Mouse (Mus musculus) spleen, postnatal 4 days (tissue): ENCODE data around the gene Kncn.

Experiments
- DNase-seq, 2 experiments: peaks; one replicate each; pipeline ENCODE4 v3.0.0; 2022; ENCODE audit warnings: low spot score in 2 of 2

The Kncn gene

DNA sequence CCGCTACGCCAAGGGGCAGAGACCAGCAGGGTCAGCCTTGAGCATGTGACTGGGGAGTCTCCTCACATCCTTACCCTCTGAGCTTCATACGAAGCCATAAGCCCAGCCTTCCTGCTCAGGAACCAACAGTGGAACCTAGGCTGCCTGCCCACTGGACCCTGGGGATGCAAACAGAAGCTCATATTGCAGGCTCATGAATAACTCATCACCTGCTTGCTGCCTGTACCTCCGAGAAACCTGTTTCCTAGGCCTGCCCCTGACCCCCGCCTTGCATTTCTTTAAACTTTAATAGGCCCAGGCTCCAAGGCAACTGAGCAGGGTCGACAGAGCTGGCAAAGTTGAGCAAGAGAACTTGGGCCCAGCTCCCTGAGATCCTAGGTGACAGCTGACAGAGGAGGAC is at the start of gene Kncn:
Gene Kncn, plus strand, starts transcription at position 379 of the 400 bp plus-strand sequence.
- DNase-seq, result no peak

DNA sequence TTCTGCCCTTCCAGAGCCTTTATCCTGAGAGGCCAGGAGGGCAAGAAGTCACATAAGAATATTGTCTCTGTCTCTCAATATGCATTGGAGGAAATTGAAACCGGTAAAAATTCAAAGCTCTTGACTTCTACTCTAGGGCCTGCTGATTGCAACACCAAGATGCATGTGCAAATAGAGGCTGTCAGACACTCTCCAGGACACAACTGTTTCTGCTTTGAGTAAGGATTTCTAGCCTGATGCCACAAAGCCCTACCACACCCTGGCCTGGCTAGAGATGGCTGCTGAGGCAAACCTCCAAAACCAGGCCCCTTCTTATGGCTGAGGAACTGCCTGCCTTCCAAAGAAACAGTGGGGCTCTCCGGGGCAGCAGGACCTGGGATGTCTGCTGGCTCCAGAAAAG is 48.6 kb upstream of the Kncn start:
- DNase-seq, result no peak

- no peak for DNase-seq
Measured at GRCm38 (mm10) chr4:115838196-115838595, 46.0 kb upstream of the Kncn start.

GRCm38 (mm10) chr4:115838696-115839641 is 45.2 kb upstream of the Kncn start, which contains the start of gene Mknk1:
Gene Mknk1, plus strand, starts transcription at chr4:115839198.
- peak; percentile 94 to 96 for DNase-seq

DNA sequence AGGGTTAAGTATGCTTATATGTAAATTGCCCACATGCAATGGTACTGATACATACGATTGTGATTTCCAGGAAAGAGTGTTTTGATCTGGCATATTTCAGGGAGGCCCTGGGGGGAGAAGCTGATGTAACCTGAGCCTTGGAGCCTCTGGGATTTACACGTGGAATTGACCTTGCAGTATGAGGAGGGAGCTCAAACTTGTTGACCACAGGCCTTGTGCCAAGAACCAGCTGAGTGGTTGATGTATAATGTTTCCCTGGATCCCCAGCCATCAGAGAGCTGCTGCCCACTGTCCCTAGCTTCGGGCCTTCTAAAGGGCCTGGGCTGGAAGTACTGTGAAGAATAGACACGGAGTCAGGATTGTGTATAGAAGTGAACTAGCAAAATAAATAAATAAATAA is 44.2 kb upstream of the Kncn start:
- no peak for DNase-seq

DNA sequence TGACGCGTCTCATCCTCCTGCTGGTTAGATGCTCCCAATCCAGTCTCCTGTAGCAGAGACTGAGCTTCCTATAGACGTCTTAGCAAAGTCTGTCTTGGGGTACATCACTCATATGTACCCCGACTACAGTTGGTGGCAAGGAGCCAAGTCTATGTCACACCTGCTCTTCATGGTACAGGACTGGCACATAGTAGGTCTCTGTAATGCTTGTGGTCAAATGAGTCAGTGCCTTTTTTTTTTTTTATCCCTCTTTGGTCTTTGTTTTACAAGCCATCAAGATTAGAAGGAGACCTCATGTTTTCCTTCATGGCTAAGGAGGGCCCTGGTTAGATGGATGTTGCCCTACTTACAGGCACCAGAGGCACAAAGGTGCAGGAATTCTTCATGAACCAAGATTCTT is 43.4 kb upstream of the Kncn start:
- no peak for DNase-seq

DNA sequence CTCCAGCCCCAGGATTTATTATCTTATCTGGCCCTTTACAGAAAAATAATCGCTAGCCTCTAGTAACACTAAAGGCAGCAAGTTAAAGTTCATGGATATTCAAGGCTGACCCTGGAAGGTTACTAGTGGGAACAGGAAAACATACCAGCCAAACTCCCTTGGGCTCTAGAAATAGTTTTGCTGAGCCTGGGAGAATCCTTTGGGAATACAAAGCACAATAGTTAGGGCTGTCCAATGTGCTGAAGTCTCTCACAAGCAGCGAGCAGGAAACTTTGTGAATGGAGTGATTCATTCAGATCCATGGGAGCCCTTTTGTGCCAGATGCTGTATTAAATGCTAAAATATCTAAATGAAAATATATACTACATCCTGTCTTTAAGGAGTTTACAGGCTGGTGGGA is 37.5 kb upstream of the Kncn start:
- no peak for DNase-seq

DNA sequence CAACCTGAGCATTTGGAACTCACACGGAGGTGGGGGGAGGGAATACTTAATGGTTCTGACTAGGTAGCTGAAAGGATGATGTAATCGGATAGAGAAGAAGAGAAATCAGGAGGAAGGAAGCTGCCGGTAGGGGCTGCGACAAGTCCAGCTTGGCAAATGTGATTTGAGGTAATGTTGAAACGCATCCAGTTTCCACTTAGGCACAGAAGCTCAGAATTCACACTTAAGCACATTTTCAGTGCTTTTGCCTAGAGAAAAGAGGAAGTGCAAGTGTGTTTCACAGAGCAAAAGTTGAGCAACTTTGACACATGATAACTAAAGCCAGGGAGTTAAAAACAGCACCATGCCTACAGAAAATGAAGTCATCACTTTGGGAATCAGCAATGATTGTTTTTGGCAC is 36.8 kb upstream of the Kncn start:
- no peak for DNase-seq

DNA sequence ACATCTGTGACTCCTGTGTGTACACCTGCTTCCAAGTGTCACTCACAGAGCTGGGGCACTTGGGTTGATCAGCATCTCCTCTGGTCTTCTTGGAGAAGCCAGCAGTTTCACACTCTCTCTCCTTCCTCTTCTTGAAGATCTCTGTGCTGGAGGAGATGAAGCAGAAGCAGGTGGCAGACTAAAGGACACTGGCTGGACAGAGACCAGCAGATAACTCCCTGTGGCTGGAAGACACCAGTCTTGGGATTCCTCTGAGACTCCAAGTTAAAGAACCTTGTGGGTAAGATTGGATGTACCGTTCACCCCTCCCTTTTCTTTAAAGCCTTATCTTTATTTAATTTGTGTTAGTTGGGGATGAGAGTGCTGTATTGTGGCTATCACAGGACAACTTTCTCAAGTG is 36.1 kb upstream of the Kncn start:
- DNase-seq, result no peak

DNA sequence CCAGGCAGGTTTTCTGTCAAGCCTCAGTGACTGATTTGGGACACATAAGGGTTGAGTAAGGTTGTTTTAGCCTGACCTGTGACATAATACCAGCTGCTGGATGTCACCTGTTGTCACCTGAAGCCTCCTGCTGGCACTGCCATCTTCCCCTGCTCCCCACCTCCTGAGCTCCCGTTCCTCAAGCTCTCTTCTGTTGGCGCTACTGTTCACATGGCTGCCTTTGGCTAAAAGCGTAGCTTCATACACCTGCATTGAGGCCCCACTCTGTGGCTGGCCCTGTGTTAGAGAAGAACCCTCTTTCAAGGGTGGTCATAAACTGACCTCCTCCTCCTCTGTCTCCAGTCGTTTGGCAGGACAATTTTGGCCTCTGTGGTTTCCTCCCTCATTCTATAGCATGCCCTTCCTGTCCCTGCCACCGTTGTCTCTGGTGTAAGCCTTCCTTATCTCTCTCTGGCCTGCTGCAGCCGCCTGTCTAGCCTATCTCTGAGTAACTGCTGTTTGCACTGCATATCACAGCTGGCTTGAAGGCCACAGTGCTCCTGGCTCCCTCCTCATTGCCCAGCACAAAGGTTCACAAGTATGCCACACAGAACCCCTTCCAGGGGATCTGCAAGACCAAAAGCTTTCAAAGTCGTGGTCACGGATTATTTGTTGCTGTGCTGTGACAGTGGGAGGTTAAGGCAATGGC is 35.1 kb upstream of the Kncn start:
- DNase-seq, result peak; percentile 76 to 82

DNA sequence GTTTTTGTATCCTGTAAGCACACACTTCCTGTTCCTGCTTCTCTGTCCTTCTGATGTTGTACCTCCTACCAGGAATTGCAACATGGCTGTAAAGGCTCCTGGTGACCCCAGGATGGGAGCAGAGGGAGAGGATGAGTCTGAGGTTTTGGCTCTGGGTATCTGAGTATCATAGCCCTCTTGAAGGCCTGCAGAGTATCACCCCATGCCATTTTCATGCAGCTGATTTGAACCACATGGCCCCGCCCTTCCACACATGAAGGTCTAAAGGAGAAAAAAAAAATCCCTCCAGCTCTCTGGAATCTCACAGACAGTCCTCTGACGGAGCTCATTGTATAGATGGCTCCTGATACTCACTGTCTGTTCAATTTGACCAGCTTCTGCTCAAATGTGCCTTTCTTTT is 34.1 kb upstream of the Kncn start:
- no peak for DNase-seq

DNA sequence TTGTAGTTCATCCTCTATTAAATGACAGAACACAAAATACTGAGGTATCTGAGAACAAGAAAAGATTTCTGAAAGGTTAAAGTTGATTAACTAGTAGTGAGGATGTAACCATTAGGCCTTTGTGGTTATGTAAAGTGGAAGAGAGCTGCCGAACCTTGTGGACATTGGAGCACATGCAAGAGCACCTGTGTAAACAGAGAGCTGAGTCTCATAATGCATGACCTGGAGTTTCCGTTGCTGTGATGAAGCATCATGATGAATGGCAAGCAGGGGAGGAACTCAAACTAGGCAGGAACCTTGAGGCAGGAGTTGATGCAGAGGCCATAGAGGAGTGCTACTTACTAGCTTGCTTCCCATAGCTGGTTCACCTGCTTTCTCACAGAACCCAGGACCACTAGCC is 33.6 kb upstream of the Kncn start:
- DNase-seq, result no peak

DNA sequence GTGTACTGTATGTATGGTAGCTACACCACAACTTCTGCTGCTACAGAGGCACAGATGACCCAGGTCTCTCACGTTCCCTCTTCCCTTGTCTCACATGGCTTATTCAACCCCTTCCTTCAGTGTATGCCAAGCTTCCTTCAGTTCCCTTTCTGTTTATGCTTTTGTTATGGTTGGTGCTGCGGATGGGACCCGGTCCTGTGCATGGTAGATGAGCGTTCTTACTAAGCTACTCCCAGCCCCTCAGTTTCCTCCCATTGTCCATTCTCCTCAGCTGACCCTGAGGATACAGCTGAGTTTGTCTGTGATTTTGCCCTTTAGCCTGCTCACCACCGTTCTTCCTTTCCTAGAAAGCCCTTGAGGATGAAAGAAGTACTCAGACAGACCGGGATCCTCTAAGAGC is 32.6 kb upstream of the Kncn start:
- no peak for DNase-seq

GRCm38 (mm10) chr4:115855100-115855499 is 29.1 kb upstream of the Kncn start:
- no peak for DNase-seq

DNA sequence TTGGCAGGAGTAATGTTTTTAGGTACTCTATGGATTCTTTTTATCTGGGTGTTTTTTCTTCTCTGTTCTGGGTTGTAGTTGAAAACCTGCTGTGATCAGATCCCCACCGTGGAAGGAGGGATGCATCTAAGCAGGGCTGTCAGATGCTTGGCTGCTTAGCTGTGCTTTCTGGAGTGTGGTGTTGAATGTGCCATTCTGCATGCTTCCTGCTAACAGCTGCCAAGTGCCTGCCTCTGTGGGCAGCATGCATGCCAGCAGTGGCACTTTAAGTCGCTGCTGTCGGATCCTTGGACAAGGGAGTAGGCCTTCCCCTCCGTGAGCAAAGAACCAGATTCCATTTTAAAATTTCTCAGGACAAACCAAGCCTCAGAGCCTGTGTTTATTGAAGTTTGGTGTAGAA is 28.6 kb upstream of the Kncn start:
- no peak for DNase-seq

DNA sequence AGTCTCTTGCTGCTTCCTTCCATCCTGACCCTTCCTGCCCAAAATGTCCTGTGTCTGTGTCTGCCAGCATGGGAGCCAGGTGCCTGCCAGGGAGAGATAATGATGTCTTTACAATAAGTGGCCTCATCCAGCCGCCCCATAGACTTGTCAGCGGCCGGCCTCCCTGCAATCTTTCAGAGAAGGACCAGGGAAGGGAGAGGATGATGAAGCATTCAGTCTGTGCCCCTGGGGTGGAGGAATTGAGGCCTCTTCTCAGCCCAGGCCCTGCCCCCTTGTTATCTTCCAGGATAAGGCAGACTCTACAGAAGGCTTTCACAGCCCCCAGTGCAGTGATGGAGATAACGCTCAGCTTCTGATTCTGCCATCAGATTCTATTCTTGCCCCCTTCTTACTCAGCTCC is 27.9 kb upstream of the Kncn start:
- peak; percentile 47 to 68 for DNase-seq

- DNase-seq, result no peak
Measured at GRCm38 (mm10) chr4:115857293-115857883, 26.8 kb upstream of the Kncn start.

DNA sequence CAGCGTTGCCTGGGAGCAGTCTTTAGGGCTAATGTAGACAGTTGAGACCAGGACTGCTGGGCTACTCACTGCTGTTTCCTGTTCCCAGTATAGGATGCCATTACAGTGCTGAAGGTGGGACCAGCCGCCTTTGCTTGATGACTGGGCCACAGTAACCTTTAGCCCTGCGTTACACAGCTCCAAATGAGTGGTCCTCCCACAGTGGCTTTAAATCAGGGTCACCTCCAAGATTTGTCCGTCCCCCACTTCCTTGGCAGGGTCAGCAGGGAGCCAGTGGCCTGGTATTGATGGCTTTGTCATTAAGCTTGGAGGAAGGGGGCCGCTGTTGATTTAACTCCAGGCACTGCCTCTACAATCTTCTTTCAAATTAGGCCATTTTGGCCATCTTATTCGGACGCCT is 20.8 kb upstream of the Kncn start:
- DNase-seq, result no peak

GRCm38 (mm10) chr4:115863880-115864279 is 20.3 kb upstream of the Kncn start:
- DNase-seq, result no peak

GRCm38 (mm10) chr4:115869512-115870210 is 14.5 kb upstream of the Kncn start:
- no peak for DNase-seq

DNA sequence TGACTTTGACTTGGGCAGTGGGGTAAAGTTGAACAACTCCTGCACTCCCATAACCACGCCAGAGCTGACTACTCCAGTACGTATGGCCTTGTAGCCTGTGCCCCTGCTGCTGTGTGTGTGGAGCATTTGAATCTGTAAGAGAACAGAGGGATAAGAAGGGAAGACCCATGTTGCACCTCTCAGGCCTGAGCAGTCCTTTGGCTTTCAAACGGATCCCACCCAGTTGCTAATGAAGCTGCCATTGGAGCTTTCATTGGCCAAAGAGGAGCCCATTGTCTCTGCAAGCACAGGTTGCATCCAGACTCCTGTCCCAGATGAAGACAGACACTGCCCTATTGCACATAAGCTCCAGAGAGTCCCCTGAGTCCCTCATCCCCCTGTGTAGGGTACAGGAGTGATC is 11.0 kb upstream of the Kncn start:
- DNase-seq, result no peak

DNA sequence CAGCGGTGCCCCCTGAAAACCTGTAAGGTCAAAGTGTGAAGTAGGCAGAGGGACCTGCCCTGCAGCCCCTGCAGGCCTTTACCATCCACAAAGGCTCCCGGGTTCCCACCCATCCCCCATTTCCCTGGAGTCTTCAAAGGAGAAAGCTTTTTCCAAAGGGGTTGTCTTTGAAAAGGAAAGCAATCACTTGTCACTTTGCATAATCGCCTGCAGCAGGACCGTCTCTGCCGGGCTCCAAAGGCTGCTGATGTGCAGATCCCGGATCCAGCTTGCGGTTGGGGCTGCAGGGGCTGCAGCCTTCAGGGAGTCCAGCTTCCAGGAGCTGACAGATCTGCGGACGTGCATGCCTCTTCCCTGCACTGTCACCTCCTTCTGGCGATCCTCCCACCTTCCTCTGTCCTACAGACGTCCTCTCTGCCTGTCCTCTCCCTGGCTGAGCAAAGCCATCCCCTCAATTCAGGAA is 6.0 kb upstream of the Kncn start:
- no peak for DNase-seq
